Mouse (Mus musculus) heart, adult 2 months (tissue): Measurements from ENCODE around the gene Tec. TPM values are rescaled to one million over a fixed set of nuclear protein-coding genes. Genes with fewer than 3 reads are reported as not detected.
A peak's percentile ranks its signal among the peaks of the same experiment; 100 is the strongest.

Source experiments
- DNase-seq, 2 experiments: peaks; one replicate each; pipeline ENCODE4 v3.0.0; 2021
- H3K27ac ChIP-seq: fragments of 200-600 bp; 2 replicates; pipeline ENCODE4 v1.8.1; 2022
- H3K27me3 ChIP-seq: fragments of 200-500 bp; 2 replicates; pipeline ENCODE4 v1.6.1; 2012; ENCODE audit warnings: mild to moderate bottlenecking, low read length, inconsistent platforms, mixed read lengths; ENCODE audit not compliant: control insufficient read depth, insufficient read depth
- H3K36me3 ChIP-seq: fragments of 200-500 bp; 2 replicates; pipeline ENCODE4 v1.6.1; 2012; ENCODE audit warnings: low read length, inconsistent platforms; ENCODE audit not compliant: control insufficient read depth, insufficient read depth
- H3K4me1 ChIP-seq: fragments of 200-500 bp; 2 replicates; pipeline ENCODE4 v1.6.1; 2011; ENCODE audit warnings: low read length; ENCODE audit not compliant: control insufficient read depth, insufficient read depth
- H3K4me3 ChIP-seq: fragments of 200-600 bp; 2 replicates; pipeline ENCODE4 v1.8.1; 2022
- H3K79me2 ChIP-seq: fragments of 200-500 bp; replicated peaks from 2 replicates; pipeline ENCODE4 v1.6.1; 2012; ENCODE audit warnings: mild to moderate bottlenecking, inconsistent platforms, low read length, moderate library complexity, mixed read lengths; ENCODE audit not compliant: control insufficient read depth, insufficient read depth
- H3K9ac ChIP-seq: fragments of 200-500 bp; 2 replicates; pipeline ENCODE4 v1.6.1; 2012; ENCODE audit warnings: low read depth, mild to moderate bottlenecking, control low read depth, inconsistent platforms, low read length, mixed read lengths
- CTCF ChIP-seq: fragments of 200-600 bp; IDR thresholded peaks from 2 replicates; pipeline ENCODE4 v1.8.1; 2022; ENCODE audit warnings: antibody characterized with exemption, mild to moderate bottlenecking, moderate library complexity
- EP300 ChIP-seq: fragments of 200-500 bp; IDR thresholded peaks from 2 replicates; pipeline ENCODE4 v1.6.1; 2011; ENCODE audit warnings: low read depth, low read length, control low read depth; ENCODE audit not compliant: insufficient read depth
- POLR2A ChIP-seq: fragments of 200-500 bp; IDR thresholded peaks from 2 replicates; pipeline ENCODE4 v1.6.1; 2011; ENCODE audit warnings: mild to moderate bottlenecking, low read depth, low read length, control low read depth; ENCODE audit not compliant: insufficient read depth
- WGBS: fragments of 180-500 bp; shearing (Covaris S2); methylation state at CpG from one replicate; pipeline ENCODE4 v1.1.7; 2018; 5-methylcytosine and 5-hydroxymethylcytosine counted together
- intact Hi-C: fragments of 180-260 bp; cut with DNase I; formaldehyde crosslinking; loops from one replicate; pipeline ENCODE4 v1.15.1; 2025
- polyA plus RNA-seq: library from polyadenylated mRNA; depleted of rRNA; stranded (reverse); fragments of >200 nt; gene quantifications from 2 replicates; pipeline ENCODE4 v1.2.3, GENCODE M21; 2012
- total RNA-seq, 2 experiments: library from RNA; stranded (reverse); gene quantifications; 2 replicates each; pipeline ENCODE4 v1.2.3; 2021

Gene Tec
- total and polyA plus RNA-seq, 3 experiments: 5.7 to 13.8 (median 12.8) TPM

DNA sequence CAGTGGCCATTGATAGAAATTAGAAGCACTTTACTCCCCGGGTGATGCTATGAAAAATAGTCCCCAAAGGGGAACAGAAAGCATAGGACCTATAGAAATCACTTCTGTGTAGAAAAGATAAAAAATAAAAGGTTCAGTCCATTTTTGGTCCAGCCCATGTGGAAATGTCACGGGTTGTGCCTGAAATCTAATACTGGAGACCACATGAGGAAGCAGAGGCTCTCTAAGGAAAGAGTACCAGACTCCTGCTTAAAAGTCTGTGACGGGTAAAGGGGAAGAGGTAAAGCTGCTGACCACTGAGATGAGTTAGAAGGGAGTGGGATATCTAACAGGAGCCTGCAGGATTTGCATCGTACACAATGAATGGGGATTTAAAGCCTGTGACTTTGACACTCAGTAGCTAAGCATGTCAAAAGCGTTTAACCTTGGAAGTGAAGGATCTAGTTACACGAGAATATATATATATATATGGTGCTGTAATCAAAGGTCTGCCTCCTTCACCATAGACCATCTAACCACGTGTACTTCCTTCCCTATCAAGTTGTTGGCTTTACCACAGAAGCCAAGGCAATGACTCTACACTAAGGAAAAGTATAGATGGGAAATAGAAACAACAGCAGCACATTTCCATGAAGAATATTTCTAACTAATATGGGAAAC, 6.4 kb downstream of the Tec start:
- no peaks in the 10 kb centered on the region for H3K79me2 ChIP-seq
- H3K9ac ChIP-seq: no peak overlapping the region
- no peak overlapping the region for H3K27ac ChIP-seq
- DNase-seq: no peak
- TF ChIP-seq POLR2A (no peak), EP300 (no peak), CTCF (no peak)
- no peaks in the 10 kb centered on the region; the same call in none of the 2 replicates for H3K4me1 ChIP-seq
- H3K27me3 ChIP-seq: no peaks in the 10 kb centered on the region
- no peak overlapping the region for H3K4me3 ChIP-seq
- no peaks in the 10 kb centered on the region for H3K36me3 ChIP-seq
- intact Hi-C loops: loop anchor here (10.0 kb wide), 1 partner anchor 97 kb away; no protein-coding TSS in a partner anchor
- 68% methylated on average over 7 of the region's 7 CpGs for WGBS

- TF ChIP-seq POLR2A: no peak
- TF ChIP-seq EP300: no peak
- no peak for TF ChIP-seq CTCF
- no peak for DNase-seq
- WGBS: 85% methylated on average over 8 of the region's 8 CpGs
- H3K4me3 ChIP-seq: no peak overlapping the region
- H3K9ac ChIP-seq: no peak overlapping the region
- H3K36me3 ChIP-seq: no peaks in the 10 kb centered on the region
- H3K79me2 ChIP-seq: no peaks in the 10 kb centered on the region
- intact Hi-C loops: loop anchor here (10.0 kb wide), 1 partner anchor 96 kb away; no protein-coding TSS in a partner anchor
- H3K4me1 ChIP-seq: peaks cover 3% of the 10 kb centered on the region
- no peaks in the 10 kb centered on the region for H3K27me3 ChIP-seq
- H3K27ac ChIP-seq: no peak overlapping the region
Observed at GRCm38 (mm10) chr5:72860899-72861298, 7.4 kb downstream of the Tec start.

DNA sequence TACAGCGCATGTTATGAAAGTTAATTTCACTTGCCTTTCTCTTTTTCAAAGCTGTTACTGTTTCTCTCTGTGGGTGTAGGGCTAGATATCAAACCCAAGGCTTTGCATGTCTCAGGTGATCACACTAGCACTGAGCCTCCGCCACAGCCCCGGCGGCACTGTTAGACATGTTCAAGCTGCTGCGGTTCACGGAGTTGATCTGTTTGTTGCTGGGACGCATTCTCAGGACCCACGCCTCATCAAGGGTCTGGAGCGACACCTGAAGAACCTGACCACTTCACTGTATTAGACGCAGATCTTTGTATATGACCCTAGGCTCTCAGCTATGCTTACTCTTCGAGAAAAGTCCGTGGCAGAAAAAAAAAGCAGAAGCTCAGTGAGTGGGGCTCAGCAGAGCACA, 10.0 kb downstream of the Tec start:
- H3K4me1 ChIP-seq: peaks cover 14% of the 10 kb centered on the region
- H3K9ac ChIP-seq: no peak overlapping the region
- intact Hi-C loops: no loop called here
- 0 out of 2 replicates have a peak, but pooled peaks cover 3% of the 10 kb centered on the region for H3K36me3 ChIP-seq
- H3K79me2 ChIP-seq: no peaks in the 10 kb centered on the region
- WGBS: 90% methylated on average over 12 of the region's 12 CpGs
- H3K27me3 ChIP-seq: no peaks in the 10 kb centered on the region
- H3K4me3 ChIP-seq: no peak overlapping the region
- peak in 1 of 2 experiments; percentile 7 for DNase-seq
- H3K27ac ChIP-seq: no peak overlapping the region
- no peak for TF ChIP-seq POLR2A

- H3K9ac ChIP-seq: no peak overlapping the region
- H3K4me3 ChIP-seq: no peak overlapping the region
- intact Hi-C loops: no loop called here
- 0 out of 2 replicates have a peak, but pooled peaks cover 3% of the 10 kb centered on the region for H3K36me3 ChIP-seq
- H3K27me3 ChIP-seq: no peaks in the 10 kb centered on the region
- H3K27ac ChIP-seq: no peak overlapping the region
- TF ChIP-seq CTCF (no peak), POLR2A (no peak), EP300 (0 out of 2 replicates have a peak, but pooled peaks have one; percentile 43)
- H3K4me1 ChIP-seq: peaks cover 14% of the 10 kb centered on the region
- H3K79me2 ChIP-seq: no peaks in the 10 kb centered on the region
- DNase-seq: peak in 1 of 2 experiments; percentile 23
- 67% methylated on average over 4 of the region's 4 CpGs for WGBS
Observed at GRCm38 (mm10) chr5:72857756-72858155, 10.5 kb downstream of the Tec start.

- DNase-seq: no peak
Observed at GRCm38 (mm10) chr5:72856255-72856878, 11.9 kb downstream of the Tec start.

GRCm38 (mm10) chr5:72855685-72856124, 12.6 kb downstream of the Tec start:
- Histone ChIP-seq H3K9ac (no peak overlapping the region), H3K27me3 (no peaks in the 10 kb centered on the region), H3K4me1 (peaks cover 22% of the 10 kb centered on the region), H3K4me3 (no peak overlapping the region), H3K36me3 (0 out of 2 replicates have a peak, but pooled peaks cover 3% of the 10 kb centered on the region), H3K27ac (peak overlapping the region; percentile 32; the same call in 1 of the 2 replicates), H3K79me2 (no peaks in the 10 kb centered on the region)
- WGBS: 0% methylated on average over 3 of the region's 3 CpGs
- no peak for TF ChIP-seq POLR2A
- TF ChIP-seq CTCF: no peak
- TF ChIP-seq EP300: peak; percentile 86
- intact Hi-C loops: no loop called here
- DNase-seq: peak; percentile 88 to 89

More at GRCm38 (mm10) chr5:72856255-72856878, 11.9 kb downstream of the Tec start:
- Histone ChIP-seq H3K36me3 (0 out of 2 replicates have a peak, but pooled peaks cover 3% of the 10 kb centered on the region), H3K27ac (no peak overlapping the region), H3K79me2 (no peaks in the 10 kb centered on the region), H3K9ac (no peak overlapping the region), H3K4me3 (no peak overlapping the region), H3K4me1 (peaks cover 20% of the 10 kb centered on the region), H3K27me3 (no peaks in the 10 kb centered on the region)
- 72% methylated on average over 8 of the region's 8 CpGs for WGBS
- intact Hi-C loops: no loop called here
- TF ChIP-seq POLR2A (no peak), EP300 (no peak), CTCF (no peak)
